Mouse (Mus musculus): ENCODE measurements around the gene Mamdc2.

GRCm38 (mm10) chr19:23478895-23479596, 30.8 kb upstream of the Mamdc2 start:
- TF ChIP-seq USF2 (IDR thresholded peaks at IDR 0.05; ENCODE audit: borderline replicate concordance in 1 of 2, insufficient read depth in 1 of 2, low read depth in 1 of 2, low read length in 2 of 2) = no peak
- no peak for TF ChIP-seq USF1 (IDR thresholded peaks at IDR 0.05; ENCODE audit: low read depth, low read length)
- no peak for TF ChIP-seq CTCF (IDR thresholded peaks at IDR 0.05 in 2 of 3, conservative IDR thresholded peaks at IDR 0.05 in 1 of 3; ENCODE audit: control insufficient read depth in 1 of 3, insufficient read depth in 1 of 3, low read depth in 2 of 3, low read length in 3 of 3, poor library complexity in 1 of 3, severe bottlenecking in 1 of 3)
- no peak for TF ChIP-seq NELFE (IDR thresholded peaks at IDR 0.05; ENCODE audit: low read depth, low read length)
- TF ChIP-seq MEF2A (IDR thresholded peaks at IDR 0.05; ENCODE audit: extremely low read depth, insufficient replicate concordance, low read depth, low read length, poor library complexity, severe bottlenecking) = no peak
- TF ChIP-seq POLR2A (IDR thresholded peaks at IDR 0.05; ENCODE audit: control insufficient read depth in 1 of 2, insufficient read depth in 1 of 2, low read depth in 1 of 2, low read length in 2 of 2, poor library complexity in 1 of 2) = no peak
- TF ChIP-seq HCFC1 (IDR thresholded peaks at IDR 0.05; ENCODE audit: low read depth, low read length) = no peak
- TF ChIP-seq MAFK (IDR thresholded peaks at IDR 0.05; ENCODE audit: borderline replicate concordance, low read depth, low read length) = no peak
- TF ChIP-seq CHD2 (IDR thresholded peaks at IDR 0.05; ENCODE audit: low read length) = no peak

Measured in MEL (cell line).